Mouse (Mus musculus): Measurements from ENCODE around the gene Gm13199.

The Gm13199 gene

GRCm38 (mm10) chr2:5821264-5821663 is 41.5 kb downstream of the Gm13199 start:
- no peak for DNase-seq (ENCODE audit: low spot score)

All from lung, postnatal 25 days (tissue).